Mouse (Mus musculus): ENCODE measurements at regions not wholly inside any gene's neighbourhood (a gene's known extent, or its start where the extent isn't known, plus 50 kb on each side); places are given as distances from the start of the nearest gene placed in this dataset.

GRCm38 (mm10) chr6:143547406-143547903 is 380.4 kb downstream of the Etnk1 start:
- DNase-seq (ENCODE audit: low read depth): no peak

GRCm38 (mm10) chr6:143554946-143555345 is 387.9 kb downstream of the Etnk1 start:
- peak; percentile 61 for DNase-seq (ENCODE audit: low read depth)

DNA sequence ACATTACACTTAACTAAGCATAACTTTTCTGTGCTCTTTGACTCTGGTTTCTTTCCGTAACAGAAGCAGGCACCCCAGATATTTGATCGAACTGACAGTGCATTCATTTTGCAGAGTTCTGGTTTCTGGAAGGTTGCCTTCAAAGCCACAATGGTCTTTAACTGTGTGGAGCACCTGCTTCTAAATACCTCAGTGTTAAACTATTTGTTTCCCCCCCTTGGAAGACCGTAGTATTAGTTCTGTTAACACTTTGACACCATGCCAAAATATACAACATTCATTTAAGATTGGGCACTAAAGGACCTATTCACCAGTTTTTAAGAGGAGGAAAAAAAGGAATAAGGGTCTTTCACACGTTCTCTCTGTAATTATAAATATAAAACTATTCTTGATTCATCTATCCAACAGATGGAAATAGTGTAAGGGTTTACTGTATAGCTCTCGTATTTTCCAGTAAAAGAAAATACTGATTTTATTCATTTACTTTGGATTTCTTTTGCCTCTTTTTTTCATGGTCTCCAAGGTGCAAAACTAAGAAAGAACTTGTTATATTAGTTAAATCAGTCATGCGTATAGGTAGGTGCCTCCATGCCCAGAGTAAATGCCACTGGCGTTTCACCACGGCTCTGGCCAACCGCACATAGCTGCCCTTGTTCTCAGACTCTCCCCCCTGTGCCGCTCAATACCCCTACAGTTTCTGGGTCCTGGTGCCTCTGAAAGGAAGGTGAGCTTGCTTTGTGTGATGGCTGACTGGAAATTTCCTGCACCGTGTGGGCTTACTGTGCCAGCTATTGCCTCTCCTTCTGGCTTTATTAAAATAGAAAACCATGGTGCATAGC is 391.2 kb downstream of the Etnk1 start:
- DNase-seq (ENCODE audit: low read depth): no peak

DNA sequence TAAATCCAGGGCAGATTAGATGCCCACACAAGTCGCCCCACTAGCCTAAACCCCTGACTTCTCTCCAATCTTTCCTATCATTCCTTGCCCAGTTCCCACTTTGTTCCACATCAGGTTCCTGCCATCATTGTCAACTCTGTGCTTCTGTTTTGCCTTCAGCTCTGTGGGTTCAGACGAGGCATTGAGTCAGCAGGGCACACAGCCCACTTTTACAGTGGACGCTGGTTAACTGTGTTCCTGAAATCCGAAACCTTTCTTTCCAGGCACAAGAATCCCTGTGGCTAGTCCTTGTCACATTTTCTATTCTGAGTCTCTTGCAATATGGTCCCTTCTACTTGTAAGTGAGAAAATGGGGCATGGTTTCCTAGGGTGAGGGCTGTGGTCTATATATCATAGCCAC is 392.3 kb downstream of the Etnk1 start:
- DNase-seq (ENCODE audit: low read depth): peak; percentile 81

- DNase-seq (ENCODE audit: low read depth): peak; percentile 69
These were observed 394.5 kb downstream of the Etnk1 start for GRCm38 (mm10) chr6:143561316-143562088.

DNA sequence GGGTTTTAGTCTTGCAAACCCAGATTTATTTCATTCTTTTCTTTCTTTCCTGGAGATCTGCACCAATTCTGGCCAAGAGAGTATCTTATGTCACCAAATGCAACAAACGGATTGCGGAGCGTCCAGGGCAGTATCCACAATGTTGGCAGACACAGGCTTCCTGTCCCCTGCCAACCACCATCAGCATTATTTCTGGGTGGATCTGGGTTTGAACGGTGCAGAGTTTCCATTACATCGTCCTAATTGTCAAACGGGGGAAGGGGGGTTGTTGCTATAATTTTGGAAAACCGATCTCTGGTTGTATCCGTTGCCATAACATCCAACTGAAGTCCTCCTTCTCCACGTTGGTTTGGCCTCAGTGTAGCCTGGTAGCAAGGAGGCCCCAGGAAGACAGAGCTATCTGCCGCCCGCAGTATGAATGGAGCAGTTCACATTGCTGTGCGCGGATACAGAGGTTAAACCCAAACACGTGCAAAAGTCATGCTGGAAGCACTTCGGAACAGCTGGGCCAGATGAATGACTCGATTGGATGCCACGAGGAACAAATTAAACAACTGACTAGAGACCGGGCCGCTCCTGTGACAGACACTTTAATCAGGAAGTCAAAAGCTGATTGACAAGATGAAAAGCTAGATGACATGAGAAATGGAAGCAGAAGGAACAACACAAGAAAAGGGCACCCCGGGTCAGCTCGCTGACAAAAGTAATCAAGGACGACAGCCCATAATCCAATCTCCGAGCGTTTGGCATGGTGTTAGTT is 404.5 kb downstream of the Etnk1 start:
- DNase-seq (ENCODE audit: low read depth): no peak

DNA sequence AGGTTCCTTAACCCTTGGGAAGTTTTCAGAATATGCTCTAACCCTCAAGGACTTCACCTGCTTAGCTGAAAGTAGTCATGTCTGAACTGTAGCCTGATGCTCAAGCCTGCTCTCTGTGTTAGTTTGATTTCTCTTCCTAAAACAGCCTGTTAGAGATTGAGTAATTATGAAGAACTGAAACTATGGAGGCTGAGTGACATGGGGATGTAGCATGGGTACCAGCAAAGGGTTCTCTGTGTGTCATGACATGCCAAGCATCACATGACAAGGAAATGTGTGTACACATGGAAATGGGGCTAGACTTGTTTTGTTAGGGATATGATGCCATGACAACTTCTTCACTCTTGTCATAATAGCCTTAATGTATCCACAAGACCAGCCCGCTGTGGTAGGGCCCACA is 412.2 kb downstream of the Etnk1 start:
- DNase-seq (ENCODE audit: low read depth): no peak

DNA sequence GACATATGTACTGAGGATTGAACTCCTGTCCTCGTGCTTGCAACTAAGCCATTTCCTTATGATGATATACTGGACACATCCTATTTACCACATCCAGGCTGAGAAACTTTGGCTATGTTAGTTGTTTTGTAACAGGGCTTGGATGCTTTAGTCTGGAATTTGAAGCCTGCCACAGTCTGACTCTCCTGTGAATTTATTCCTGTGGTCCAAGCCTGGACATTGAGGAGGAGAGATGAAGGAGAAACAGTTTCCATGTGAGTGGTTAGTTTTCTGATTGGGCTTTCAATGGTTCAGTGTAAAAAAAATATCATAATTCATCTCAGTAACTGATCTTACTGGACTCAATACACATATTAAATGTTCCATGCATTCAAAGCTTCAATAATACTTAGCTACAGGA is 422.6 kb downstream of the Etnk1 start:
- DNase-seq (ENCODE audit: low read depth): peak; percentile 87

DNA sequence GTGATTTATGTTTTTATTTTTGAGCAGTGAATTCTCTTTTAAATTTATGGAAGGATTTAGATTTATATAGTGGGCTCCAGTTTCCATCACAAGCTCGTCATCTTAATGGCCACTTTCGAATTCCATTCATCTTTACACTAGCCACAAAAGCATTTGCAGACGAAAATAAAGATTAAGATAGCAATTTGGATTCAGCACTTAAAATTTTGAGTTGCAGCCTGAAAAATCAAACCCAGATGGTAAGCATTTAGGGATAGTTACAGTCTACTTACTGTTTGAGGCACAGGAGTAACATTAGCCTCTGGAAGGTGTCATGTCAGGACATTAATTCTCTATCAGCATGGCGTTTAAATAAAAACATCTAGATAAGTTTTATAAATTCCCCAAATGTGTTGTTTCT is 423.2 kb downstream of the Etnk1 start:
- DNase-seq (ENCODE audit: low read depth): peak; percentile 86

DNA sequence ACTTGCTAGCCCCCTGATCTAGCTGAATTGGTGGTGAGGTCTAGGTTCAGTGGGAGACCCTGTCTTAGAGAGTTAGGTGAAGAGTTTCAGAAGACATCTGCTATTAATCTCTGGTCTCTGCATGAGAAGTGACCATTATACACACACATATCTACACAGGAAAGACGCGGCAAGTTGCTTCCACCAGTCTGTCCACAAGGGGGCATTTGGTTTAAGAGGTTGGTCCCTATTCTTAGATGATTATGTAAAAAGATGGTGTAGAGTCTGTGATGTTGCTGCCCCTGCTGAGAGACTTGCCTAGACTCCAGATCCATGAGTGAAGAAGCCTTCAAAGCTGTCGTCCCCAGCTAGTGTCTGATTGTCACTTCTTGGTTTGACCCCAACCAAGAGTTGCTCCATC is 425.5 kb downstream of the Etnk1 start:
- no peak for DNase-seq (ENCODE audit: low read depth)

DNA sequence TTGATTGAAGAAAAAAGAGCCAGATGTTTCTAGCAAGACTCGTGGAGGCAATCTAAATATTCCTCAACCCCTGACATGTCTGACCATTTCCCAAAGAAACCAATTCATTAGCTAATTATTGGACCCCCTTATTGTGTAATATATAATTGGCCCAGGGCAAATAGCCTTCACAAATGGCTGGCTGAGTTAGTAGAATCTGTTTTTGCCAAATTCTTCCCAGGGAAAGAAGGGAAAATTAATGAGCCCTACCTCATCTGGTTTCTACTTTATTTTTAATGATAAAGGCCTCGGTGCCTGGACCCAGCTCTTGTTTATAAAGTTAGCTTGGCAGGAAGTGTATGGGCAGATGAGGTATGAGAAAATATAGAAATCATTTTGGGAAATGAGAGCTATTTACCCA is 428.5 kb downstream of the Etnk1 start:
- no peak for DNase-seq (ENCODE audit: low read depth)

DNA sequence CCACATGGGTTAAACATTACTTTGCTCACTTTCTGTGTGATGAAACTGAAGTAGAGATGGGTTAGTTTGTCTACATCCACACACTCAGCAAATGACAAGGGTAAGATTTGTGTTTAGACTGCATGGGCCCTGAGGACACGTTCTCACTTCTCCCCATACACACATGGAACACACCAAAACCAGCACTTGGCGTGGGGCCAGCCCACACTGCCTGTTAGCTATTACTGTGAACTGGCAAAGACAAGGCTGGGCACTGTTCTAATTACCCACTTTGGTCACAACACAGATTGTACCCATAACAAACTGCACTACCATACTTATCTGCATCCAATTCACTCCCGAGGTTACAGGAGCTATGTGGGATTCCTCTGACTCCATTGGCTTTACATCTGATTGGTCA is 430.4 kb downstream of the Etnk1 start:
- DNase-seq (ENCODE audit: low read depth): peak; percentile 68

GRCm38 (mm10) chr6:143598916-143599315 is 431.9 kb downstream of the Etnk1 start:
- no peak for DNase-seq (ENCODE audit: low read depth)

DNA sequence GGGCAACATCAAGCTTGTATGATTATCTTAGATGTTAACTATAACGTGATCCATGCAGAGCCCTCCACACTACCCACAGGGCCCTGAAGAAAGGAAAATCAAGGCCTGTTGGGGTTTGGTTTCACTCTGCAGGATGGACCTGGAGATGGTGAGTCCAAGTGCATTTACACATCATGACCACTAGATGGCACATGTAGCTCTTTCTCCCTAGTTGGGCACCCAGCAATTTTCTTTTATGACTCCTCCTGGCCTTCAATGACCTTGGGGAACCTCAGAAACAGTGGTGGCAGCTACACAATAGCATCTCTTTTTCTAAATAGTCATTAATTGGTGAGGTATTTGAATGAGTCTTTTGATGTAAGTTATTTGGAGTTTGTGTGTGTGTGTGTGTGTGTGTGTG is 442.1 kb downstream of the Etnk1 start:
- DNase-seq (ENCODE audit: low read depth): peak; percentile 56

GRCm38 (mm10) chr6:143612966-143613365 is 445.9 kb downstream of the Etnk1 start:
- no peak for DNase-seq (ENCODE audit: low read depth)

- DNase-seq (ENCODE audit: low read depth): peak; percentile 40
These were observed 447.5 kb downstream of the Etnk1 start for GRCm38 (mm10) chr6:143614431-143614987.

- DNase-seq (ENCODE audit: low read depth): no peak
These were observed 448.3 kb downstream of the Etnk1 start for GRCm38 (mm10) chr6:143615361-143615760.

GRCm38 (mm10) chr6:143616386-143616785 is 449.4 kb downstream of the Etnk1 start:
- DNase-seq (ENCODE audit: low read depth): peak; percentile 69

DNA sequence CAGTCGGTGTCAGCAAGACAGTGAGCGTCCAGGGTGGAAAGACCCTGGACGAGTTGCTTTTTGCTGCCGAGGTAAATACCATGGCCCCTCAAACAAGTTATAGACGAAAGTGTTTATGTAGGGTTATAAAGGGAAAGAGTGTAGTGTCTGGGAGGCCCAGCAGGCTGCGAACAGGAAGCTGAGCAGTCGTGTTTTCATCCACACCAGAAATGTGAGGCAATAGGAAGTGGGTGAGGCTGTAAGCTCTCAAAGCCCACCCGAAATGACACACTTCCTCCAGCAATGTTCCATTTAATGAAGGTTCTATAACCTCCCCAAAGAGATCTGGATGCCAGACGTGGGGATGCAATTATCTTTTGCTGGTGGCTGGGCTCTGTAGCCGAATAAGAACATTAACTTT is 451.5 kb downstream of the Etnk1 start:
- no peak for DNase-seq (ENCODE audit: low read depth)

- DNase-seq (ENCODE audit: low read depth): no peak
These were observed 453.6 kb downstream of the Etnk1 start for GRCm38 (mm10) chr6:143620583-143620982.

GRCm38 (mm10) chr6:143622161-143622560 is 455.1 kb downstream of the Etnk1 start:
- no peak for DNase-seq (ENCODE audit: low read depth)

GRCm38 (mm10) chr6:143624901-143625300 is 457.9 kb downstream of the Etnk1 start:
- no peak for DNase-seq (ENCODE audit: low read depth)

All from NIH3T3 (cell line).